Mouse (Mus musculus) heart, postnatal 0 days (tissue): Measurements from ENCODE around the gene Plxna4.

Experiments used
- CTCF ChIP-seq: IDR thresholded peaks from 2 replicates; pipeline ENCODE4 v1.5.1; 2016; ENCODE audit warnings: antibody characterized with exemption, control low read depth, low read depth
- EP300 ChIP-seq: IDR thresholded peaks from 2 replicates; pipeline ENCODE4 v1.6.1; 2016; ENCODE audit warnings: antibody characterized with exemption, low read depth

DNA sequence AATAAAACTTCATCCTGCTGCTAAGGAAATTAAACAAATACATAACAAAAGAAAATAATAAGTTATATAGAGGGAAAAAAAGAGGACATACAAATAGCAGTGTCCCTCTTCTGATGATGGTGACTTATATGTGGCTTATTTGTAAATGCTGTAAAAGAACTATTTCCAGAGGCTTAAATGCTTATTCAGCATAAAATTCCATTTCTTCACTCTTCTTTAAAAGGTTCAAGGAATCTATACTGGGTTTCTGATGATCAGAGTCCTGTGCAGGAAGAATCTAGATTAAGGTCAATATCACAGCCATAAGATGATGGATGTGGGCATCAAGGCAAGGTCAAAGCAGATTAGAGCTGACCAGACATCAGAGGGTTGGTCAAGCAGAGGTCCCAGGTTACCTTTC lies 306.5 kb downstream of the Plxna4 start:
- no peak for TF ChIP-seq CTCF
- TF ChIP-seq EP300 = no peak
